Mouse (Mus musculus) megakaryocyte, adult 5-6 weeks (primary cell): Measurements from ENCODE around the gene Hyal2. TPM values are rescaled to one million over a fixed set of nuclear protein-coding genes. Genes with fewer than 3 reads are reported as not detected.

Experiments
- ATAC-seq: 2 replicates; pipeline ENCODE4 v1.8.0; 2016; ENCODE audit warnings: mild to moderate bottlenecking, inconsistent platforms; ENCODE audit not compliant: poor library complexity, severe bottlenecking
- total RNA-seq, 2 experiments: library from RNA; stranded (forward) in 1 of 2; stranded (reverse) in 1 of 2; fragments of 153-499, 151-499 nt in 1 of 2; fragments of 221-1000, 200-1000 nt in 1 of 2; gene quantifications; 2 replicates each; pipeline versions ENCODE4 v1.2.3 to v1.2.4; 2015 to 2017

The Hyal2 gene
- total RNA-seq, 2 experiments from 2014 or later: 0.56 to 1.0 TPM

DNA sequence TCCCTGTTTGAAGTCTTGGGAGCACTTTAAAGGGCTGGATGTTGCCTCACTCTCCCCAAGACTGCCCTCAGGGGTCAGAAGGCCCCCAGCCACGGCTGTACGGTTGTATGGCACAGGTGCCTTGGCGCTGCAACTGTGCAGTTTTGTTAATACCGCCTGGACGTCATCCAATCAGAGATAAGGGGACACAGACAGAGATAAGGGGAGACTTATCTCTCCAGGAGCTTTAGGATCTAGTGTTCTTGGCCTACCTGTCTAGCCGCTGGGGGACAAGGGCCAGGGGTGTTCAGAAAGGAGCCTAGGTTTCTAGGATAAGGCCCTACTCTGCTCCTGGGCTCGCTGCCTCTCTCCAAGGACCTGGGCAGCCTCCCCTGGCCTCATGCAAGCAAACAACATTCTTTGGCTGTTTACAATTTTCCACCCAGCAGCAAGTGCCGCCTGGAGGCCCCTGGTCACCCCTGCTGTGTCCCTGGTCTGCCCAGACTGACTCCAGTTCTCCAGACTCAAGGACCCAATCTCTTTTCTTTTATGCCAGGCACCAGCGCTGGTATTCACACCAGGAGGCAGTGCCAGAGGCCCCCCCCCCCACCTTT is 40.0 kb downstream of the Hyal2 start:
- no peak for ATAC-seq

DNA sequence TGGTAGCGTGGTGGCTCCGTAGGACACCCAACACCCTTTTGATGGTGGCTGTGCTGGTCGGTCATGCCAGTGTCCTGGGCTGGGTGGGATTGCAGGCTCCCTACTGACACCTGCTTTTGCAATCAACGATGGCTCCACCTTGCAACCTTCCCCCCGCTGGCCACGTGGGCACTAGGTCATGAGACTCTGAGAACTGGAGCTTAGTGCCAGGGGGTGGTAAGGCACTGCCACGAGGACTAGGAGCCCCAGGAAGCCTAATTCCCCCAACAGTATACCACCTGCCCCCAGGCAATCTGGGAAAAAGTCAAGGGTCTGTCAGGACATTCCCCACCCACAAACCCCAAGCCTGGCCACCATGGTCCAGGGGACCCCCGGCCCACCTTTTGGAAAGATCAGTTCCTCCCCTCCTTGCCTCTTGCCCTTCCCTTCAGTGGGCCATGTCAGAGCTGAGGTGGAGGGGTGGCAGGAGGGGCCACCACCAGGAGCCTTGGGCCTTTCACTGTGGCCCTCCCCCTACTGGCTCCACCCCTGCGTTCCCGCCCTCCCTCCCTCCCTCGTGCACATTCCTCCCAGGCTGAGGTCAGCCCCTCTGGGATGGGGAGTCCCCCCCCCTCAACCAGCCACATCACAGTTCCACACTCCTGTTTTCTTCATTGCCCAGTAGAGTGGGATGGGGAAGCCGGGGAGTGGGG is 41.1 kb downstream of the Hyal2 start, which contains the start of gene Sema3b:
Sema3b (minus strand) TSS at position 489 of the 692 bp plus-strand sequence.
- no peak for ATAC-seq

DNA sequence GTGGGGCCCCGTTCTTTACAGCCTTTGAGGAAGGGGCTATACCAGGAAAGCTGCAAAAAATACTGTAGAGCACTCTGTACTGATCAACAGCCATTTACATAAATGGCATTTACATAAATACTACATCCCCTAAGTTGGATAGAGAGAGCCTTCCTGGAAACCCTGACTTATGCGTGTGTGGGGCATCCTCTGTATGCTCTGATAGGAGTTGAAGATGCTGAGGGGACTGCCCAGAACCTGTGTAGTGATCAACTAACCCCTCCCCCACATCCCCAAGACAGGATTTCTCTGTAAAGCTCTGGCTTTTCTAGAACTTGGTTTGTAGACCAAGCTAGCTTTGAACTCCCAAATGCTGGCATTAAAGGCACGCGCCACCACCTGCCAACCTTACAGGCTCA is 41.7 kb downstream of the Hyal2 start:
- no peak for ATAC-seq

DNA sequence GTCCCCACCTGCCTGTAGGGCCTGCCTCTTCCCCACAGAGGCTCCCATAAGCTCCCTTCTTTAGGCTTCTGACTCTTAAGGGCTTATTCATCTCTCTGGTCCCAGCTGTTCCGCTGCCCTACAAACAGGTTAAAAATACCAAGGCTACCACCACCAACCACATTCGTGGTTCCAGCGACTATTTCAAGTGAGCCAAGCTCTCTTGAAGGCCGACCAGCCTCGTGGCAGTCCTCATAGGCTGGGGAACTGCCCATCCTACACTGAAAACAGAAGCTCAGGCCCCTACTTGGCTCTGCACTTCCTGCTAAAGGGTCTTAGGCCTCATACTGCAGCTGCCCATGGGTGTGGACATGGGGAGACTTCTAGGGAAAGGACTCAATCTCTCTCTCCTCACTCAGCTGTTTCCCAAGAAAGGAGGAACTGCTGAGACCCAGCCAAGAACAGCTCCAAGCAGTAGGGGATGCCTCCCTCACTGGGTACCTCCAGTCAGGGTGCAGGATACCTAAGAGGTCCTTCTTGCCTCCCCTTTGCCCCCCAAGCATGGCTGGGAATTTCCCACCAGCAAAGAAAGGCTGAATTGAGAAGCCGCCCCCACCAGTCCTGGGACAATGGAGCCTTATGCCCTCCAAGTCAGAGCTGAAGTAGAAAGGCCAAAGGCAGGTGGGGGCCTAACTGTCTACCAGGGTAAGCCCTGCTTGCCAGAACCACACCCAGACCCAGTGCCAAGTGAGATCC is 43.9 kb downstream of the Hyal2 start:
- peak; percentile 13 for ATAC-seq

DNA sequence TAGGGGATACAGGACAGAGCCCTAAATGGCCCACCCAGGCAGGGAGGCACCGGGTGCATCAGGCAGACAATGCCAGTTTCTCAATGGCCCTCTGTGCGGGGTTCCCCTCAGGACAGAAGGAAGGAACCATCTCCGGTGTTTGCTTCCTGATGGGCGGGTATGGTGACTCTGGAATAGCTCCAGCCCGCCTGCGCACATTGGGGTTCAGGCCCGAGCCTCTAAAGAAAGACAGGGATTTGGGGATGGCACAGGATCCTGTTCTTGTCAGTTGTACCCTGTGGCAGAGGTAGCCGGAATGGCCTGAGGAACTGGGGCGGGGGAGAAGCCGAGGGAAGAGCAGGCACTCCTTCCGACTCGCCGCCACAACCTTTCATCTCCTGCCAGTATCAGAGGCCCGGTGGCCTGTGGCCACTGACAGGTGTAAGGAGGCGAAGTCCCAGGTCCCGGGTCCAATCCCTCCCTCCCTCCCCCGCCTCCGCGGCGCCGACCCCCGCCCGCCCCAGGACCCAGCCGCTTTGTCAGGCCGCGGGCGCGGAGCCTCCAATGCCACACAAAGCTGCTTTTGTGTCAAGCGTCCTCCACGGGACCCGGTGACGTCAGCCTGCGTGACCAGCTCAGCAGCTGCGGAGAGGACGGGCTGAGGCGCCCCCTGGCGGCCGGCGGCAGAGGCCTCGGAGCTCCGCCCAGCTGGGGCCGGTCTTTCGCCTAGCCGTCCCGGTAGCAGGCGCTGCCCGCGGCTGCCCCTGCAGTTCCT is 44.6 kb downstream of the Hyal2 start:
- ATAC-seq: peak; percentile 94

DNA sequence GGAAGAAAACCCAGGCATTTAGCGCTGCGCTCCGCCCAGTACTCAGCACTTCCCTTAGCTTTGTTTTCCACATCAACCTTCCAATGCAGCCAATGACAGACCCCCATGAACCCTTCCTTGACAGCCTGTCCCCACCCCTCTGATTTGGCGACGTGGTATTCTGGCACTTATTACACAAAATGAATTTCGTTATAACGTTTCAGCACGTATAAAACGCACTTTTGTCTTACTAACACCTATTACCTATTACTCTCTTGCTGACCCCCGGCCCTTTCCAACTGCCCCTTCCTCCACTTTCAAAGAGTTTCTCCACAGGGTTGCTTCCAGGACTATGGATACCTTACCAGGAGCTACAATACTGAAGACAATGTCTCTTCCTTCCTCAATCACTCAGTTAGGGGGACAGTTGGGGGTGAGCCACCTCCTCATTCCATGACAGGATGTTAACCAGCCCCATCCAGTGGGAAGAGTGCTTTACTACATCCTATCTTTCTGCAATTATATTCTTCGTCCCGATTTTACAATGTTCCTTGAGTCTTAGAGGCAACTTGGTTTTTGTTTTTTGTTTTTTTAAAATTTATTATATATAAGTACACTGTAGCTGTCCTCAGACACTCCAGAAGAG is 45.3 kb downstream of the Hyal2 start:
- no peak for ATAC-seq

DNA sequence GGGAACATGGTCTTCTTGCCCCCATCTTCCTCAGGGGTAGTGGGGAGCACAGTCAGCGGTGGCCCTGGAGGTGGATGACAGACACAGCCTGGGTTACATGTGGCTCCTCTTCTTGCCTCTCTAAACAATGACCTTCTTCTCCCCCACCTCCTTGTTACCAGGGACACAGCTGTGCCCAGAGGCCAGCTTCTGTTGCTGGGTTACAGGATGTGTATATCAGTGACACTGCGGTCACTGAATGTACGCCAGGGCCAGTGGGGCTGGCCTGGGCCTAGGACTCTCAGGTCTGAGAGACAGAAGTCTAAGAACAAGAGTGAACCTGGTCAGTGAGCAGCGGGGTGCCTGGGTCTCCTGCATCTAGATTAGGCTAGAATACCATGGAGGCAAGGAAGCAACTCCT is 47.3 kb downstream of the Hyal2 start:
- ATAC-seq: no peak

DNA sequence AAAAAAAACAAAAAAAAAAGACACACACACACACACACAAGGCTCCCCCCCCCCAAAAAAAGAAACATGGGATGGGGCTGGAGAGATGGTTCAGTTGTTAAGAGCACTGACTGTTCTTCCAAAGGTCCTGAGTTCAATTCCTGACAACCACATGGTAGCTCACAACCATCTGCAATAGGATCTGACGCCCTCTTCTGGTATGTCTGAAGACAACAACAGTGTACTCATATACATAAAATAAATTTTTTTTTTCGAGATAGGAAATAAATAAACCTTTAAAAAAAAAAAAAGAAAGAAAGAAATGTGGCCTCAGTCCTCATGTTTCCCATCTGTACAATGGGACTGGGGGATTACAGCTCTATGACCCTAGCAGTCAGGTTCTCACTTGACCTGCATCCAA is 49.7 kb downstream of the Hyal2 start:
- no peak for ATAC-seq

DNA sequence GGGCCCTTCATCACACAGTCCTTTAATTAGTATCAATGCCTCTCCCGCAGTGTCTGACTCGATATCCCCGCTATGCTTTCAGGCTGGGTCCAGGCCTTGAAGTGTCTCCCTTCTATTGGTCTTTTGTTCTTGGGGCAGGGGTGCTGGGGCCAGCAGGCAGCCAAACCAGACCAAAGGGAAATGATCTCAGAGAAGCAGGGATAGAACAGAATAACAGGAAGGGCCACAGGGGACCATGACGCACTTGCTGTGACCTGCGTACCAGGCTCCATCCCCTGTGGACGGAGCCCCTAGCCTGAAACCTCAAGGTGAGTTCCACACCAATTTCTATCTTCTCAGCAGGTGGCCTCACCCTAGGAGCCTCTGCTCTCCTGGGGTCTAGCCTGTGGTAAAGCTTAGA is 50.4 kb downstream of the Hyal2 start:
- ATAC-seq: no peak

DNA sequence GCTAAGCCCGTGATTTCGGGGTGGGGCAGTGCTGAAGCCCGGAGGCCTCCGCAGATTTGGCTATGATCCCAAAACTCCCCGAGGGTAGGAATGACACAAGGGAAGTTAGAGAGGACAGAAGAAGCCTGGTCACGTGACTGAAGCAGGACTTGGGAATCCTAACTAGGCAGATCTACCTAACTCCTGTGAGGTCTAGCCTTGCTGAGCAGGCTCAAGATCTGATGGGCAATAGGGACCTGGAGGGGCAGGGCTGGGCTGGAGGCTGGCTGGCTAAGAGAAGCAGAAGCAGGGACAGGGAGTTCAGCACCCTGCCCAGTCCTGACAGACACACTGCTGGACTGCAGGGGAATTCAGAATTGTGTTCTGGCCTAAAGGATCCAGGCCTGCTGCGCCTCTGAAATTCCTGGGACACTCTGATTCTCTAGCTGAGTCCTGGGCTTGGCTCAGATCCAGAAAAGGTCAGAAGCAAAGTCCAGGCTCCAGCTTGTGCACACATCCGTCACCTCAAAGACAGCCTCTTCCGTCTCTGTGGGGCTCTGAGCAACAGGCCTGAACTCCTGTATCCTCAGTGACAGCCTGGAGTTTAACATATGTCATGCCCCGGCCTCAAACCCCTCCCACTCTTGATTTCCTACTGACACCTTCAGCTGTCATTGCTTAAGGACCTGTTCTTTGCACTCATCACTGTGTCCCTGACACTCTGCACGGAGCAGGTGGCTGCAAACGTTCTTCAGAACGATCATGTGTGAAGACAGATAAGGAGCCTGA is 51.2 kb downstream of the Hyal2 start:
- no peak for ATAC-seq

DNA sequence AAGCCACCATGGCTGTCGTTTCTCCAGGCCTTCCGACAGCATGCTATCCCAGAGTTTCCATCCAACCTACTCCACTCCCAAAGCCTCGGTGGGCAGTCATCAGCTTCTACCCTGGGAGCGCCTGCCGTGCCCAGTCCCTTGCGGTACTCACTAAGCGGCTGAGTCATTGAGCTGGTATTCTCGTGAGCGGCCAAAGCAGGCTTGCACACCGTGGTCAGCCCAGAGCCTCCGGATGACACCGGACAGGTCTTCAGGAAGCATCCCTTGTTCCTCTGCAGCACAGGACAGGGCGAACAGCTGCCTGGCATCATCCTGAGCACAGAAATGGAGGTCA is 51.8 kb downstream of the Hyal2 start:
- ATAC-seq: no peak

DNA sequence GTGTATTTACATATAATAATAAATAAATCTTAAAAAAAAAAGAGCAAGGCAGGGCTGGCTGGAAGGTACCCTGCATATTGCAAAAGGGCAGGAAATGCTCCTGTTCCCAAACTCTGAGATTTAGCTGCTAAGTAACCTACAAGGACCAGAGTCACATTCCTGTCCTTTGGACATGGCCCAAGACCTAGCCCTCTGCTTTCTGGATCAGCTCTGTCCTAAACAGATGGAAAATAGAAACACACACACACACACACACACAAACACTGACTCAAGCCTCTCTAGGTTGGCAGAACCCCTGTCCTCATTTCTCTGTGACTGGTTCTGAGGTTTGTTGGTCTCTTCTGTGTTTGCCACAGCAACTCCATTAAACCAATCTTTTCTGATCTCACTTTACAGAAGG is 53.2 kb downstream of the Hyal2 start:
- ATAC-seq: no peak

Other genes starting within 250 kb of the Hyal2 start
- 4.1 and 6.4 TPM in 2 replicates for gene Hemk1, start 229.6 kb upstream of the Hyal2 start, total RNA-seq (2015)
- gene Hemk1, start 229.6 kb upstream of the Hyal2 start, total RNA-seq (2017): 5.0 and 8.0 TPM in 2 replicates
- gene 6430571L13Rik, start 227.3 kb upstream of the Hyal2 start, total RNA-seq (2015): not detected in 2 replicates
- gene 6430571L13Rik, start 227.3 kb upstream of the Hyal2 start, total RNA-seq (2017): not detected in 2 replicates
- gene Cacna2d2, start 168.3 kb upstream of the Hyal2 start, total RNA-seq (2015): 0.04 and 0.11 TPM in 2 replicates
- 0.07 and 0.12 TPM in 2 replicates for gene Cacna2d2, start 168.3 kb upstream of the Hyal2 start, total RNA-seq (2017)
- 6.8 and 9.3 TPM in 2 replicates for gene Tmem115, start 34.0 kb upstream of the Hyal2 start, total RNA-seq (2015)
- 14.8 and 15.2 TPM in 2 replicates for gene Tmem115, start 34.0 kb upstream of the Hyal2 start, total RNA-seq (2017)
- gene Cyb561d2, start 25.8 kb upstream of the Hyal2 start, total RNA-seq (2015): 12.8 and 15.5 TPM in 2 replicates
- 14.2 and 21.7 TPM in 2 replicates for gene Cyb561d2, start 25.8 kb upstream of the Hyal2 start, total RNA-seq (2017)
- 8.3 and 12.5 TPM in 2 replicates for gene Nprl2, start 25.7 kb upstream of the Hyal2 start, total RNA-seq (2015)
- 15.7 and 18.9 TPM in 2 replicates for gene Nprl2, start 25.7 kb upstream of the Hyal2 start, total RNA-seq (2017)
- gene Zmynd10, start 20.6 kb upstream of the Hyal2 start, total RNA-seq (2015): not detected in 2 replicates
- gene Zmynd10, start 20.6 kb upstream of the Hyal2 start, total RNA-seq (2017): not detected in 2 replicates
- 34.3 and 37.7 TPM in 2 replicates for gene Rassf1, start 16.4 kb upstream of the Hyal2 start, total RNA-seq (2015)
- gene Rassf1, start 16.4 kb upstream of the Hyal2 start, total RNA-seq (2017): 46.7 and 57.3 TPM in 2 replicates
- gene Tusc2, start 4.7 kb upstream of the Hyal2 start, total RNA-seq (2015): 12.2 and 12.4 TPM in 2 replicates
- 8.9 and 10.8 TPM in 2 replicates for gene Tusc2, start 4.7 kb upstream of the Hyal2 start, total RNA-seq (2017)
- gene Hyal1, start 9.0 kb downstream of the Hyal2 start, total RNA-seq (2015): 0.38 and 0.57 TPM in 2 replicates
- gene Hyal1, start 9.0 kb downstream of the Hyal2 start, total RNA-seq (2017): 0.98 and 0.99 TPM in 2 replicates
- gene Naa80, start 10.9 kb downstream of the Hyal2 start, total RNA-seq (2015): 7.2 and 15.3 TPM in 2 replicates
- gene Naa80, start 10.9 kb downstream of the Hyal2 start, total RNA-seq (2017): 6.9 and 10.1 TPM in 2 replicates
- 1.5 and 1.9 TPM in 2 replicates for gene Hyal3, start 12.9 kb downstream of the Hyal2 start, total RNA-seq (2015)
- 0.18 and 0.57 TPM in 2 replicates for gene Hyal3, start 12.9 kb downstream of the Hyal2 start, total RNA-seq (2017)
- 6.8 and 11.1 TPM in 2 replicates for gene Ifrd2, start 19.7 kb downstream of the Hyal2 start, total RNA-seq (2015)
- 8.7 and 9.9 TPM in 2 replicates for gene Ifrd2, start 19.7 kb downstream of the Hyal2 start, total RNA-seq (2017)
- not detected in 2 replicates for gene Sema3b, start 41.3 kb downstream of the Hyal2 start, total RNA-seq (2015)
- gene Sema3b, start 41.3 kb downstream of the Hyal2 start, total RNA-seq (2017): 0.08 TPM in 1 of 2 replicates, not detected in the other
- 749 and 768 TPM in 2 replicates for gene Gnai2, start 67.4 kb downstream of the Hyal2 start, total RNA-seq (2015)
- gene Gnai2, start 67.4 kb downstream of the Hyal2 start, total RNA-seq (2017): 859 and 871 TPM in 2 replicates
- gene Slc38a3, start 101.6 kb downstream of the Hyal2 start, total RNA-seq (2015): not detected in 2 replicates
- not detected in 2 replicates for gene Slc38a3, start 101.6 kb downstream of the Hyal2 start, total RNA-seq (2017)
- not detected in 2 replicates for gene Gnat1, start 111.8 kb downstream of the Hyal2 start, total RNA-seq (2015)
- not detected in 2 replicates for gene Gnat1, start 111.8 kb downstream of the Hyal2 start, total RNA-seq (2017)
- gene Sema3f, start 142.5 kb downstream of the Hyal2 start, total RNA-seq (2015): not detected in 2 replicates
- not detected in 2 replicates for gene Sema3f, start 142.5 kb downstream of the Hyal2 start, total RNA-seq (2017)
- gene Rbm5, start 203.1 kb downstream of the Hyal2 start, total RNA-seq (2015): 145 and 161 TPM in 2 replicates
- gene Rbm5, start 203.1 kb downstream of the Hyal2 start, total RNA-seq (2017): 208 and 249 TPM in 2 replicates